Mouse (Mus musculus) MEL (cell line): ENCODE results near the gene Gpam. TPM values are rescaled to one million over a fixed set of nuclear protein-coding genes. Genes with fewer than 3 reads are reported as not detected.

ENCODE experiments used
- DNase-seq: peaks from one replicate; pipeline ENCODE4 v3.0.0; 2011; ENCODE audit warnings: low read depth, low spot score
- H3K27ac ChIP-seq: 2 replicates; pipeline ENCODE4 v1.5.1; 2012; ENCODE audit warnings: low read depth, mild to moderate bottlenecking, control low read depth, low read length, moderate library complexity; ENCODE audit not compliant: control insufficient read depth
- H3K27me3 ChIP-seq, 2 experiments: fragments of 150-350 bp in 1 of 2; sonication (generic) in 1 of 2; 2 replicates each; pipeline ENCODE4 v1.6.1; 2012; ENCODE audit warnings: low read length in 2 of 2, mild to moderate bottlenecking in 2 of 2, improper control_type of control experiment in 1 of 2, moderate library complexity in 1 of 2; ENCODE audit not compliant: insufficient read depth in 2 of 2, control insufficient read depth in 1 of 2
- H3K36me3 ChIP-seq, 2 experiments: 2 replicates each; pipeline ENCODE4 v1.6.1; 2012 to 2014; ENCODE audit warnings: low read length in 2 of 2, improper control_type of control experiment in 1 of 2, inconsistent platforms in 1 of 2, mild to moderate bottlenecking in 1 of 2; ENCODE audit not compliant: insufficient read depth in 2 of 2, control insufficient read depth in 1 of 2
- H3K4me1 ChIP-seq, 2 experiments: fragments of 150-350 bp in 1 of 2; sonication (generic) in 1 of 2; 2 replicates each; pipeline ENCODE4 v1.6.1; 2012; ENCODE audit warnings: low read length in 2 of 2, improper control_type of control experiment in 1 of 2, mild to moderate bottlenecking in 1 of 2; ENCODE audit not compliant: insufficient read depth in 2 of 2, control insufficient read depth in 1 of 2
- H3K4me3 ChIP-seq, 2 experiments: fragments of 150-350 bp in 1 of 2; sonication (generic) in 1 of 2; 2 replicates each; pipeline ENCODE4 v1.5.1; 2012; ENCODE audit warnings: low read depth in 2 of 2, low read length in 2 of 2, mild to moderate bottlenecking in 2 of 2, moderate library complexity in 2 of 2, control low read depth in 1 of 2, improper control_type of control experiment in 1 of 2; ENCODE audit not compliant: control insufficient read depth in 1 of 2, insufficient read depth in 1 of 2
- H3K79me2 ChIP-seq: 2 replicates; pipeline ENCODE4 v1.6.1; 2012; ENCODE audit warnings: mild to moderate bottlenecking, low read length, moderate library complexity; ENCODE audit not compliant: control insufficient read depth, poor library complexity, insufficient read depth
- H3K9ac ChIP-seq: 2 replicates; pipeline ENCODE4 v1.6.1; 2012; ENCODE audit warnings: low read depth, mild to moderate bottlenecking, control low read depth, low read length, moderate library complexity; ENCODE audit not compliant: control insufficient read depth, poor library complexity, severe bottlenecking
- H3K9me3 ChIP-seq: fragments of 150-350 bp; sonication (generic); replicated peaks from 2 replicates; pipeline ENCODE4 v1.6.1; 2012; ENCODE audit warnings: mild to moderate bottlenecking, low read length, improper control_type of control experiment, moderate library complexity; ENCODE audit not compliant: insufficient read depth
- CHD2 ChIP-seq: IDR thresholded peaks from 2 replicates; pipeline ENCODE4 v1.6.1; 2011; ENCODE audit warnings: low read length, improper control_type of control experiment
- CTCF ChIP-seq, 3 experiments: IDR thresholded peaks in 2 of 3; conservative IDR thresholded peaks in 1 of 3; 2 replicates each; pipeline ENCODE4 v1.5.1; 2011 to 2012; ENCODE audit warnings: low read length in 3 of 3, low read depth in 2 of 3, mild to moderate bottlenecking in 2 of 3, improper control_type of control experiment in 1 of 3, inconsistent platforms in 1 of 3, mixed read lengths in 1 of 3, moderate library complexity in 1 of 3; ENCODE audit not compliant: control insufficient read depth in 1 of 3, insufficient read depth in 1 of 3, poor library complexity in 1 of 3, severe bottlenecking in 1 of 3
- EP300 ChIP-seq, 2 experiments: IDR thresholded peaks; 2 replicates each; pipeline ENCODE4 v1.6.1; 2011; ENCODE audit warnings: improper control_type of control experiment in 2 of 2, low read length in 2 of 2, low read depth in 1 of 2, mild to moderate bottlenecking in 1 of 2
- GABPA ChIP-seq: IDR thresholded peaks from 2 replicates; pipeline ENCODE4 v1.6.1; 2012; ENCODE audit warnings: low read depth, mild to moderate bottlenecking, inconsistent platforms, low read length, improper control_type of control experiment, moderate library complexity
- JUND ChIP-seq: IDR thresholded peaks from 2 replicates; pipeline ENCODE4 v1.6.1; 2011; ENCODE audit warnings: low read depth, mild to moderate bottlenecking, improper control_type of control experiment, low read length
- KAT2A ChIP-seq: conservative IDR thresholded peaks from 2 replicates; pipeline ENCODE4 v1.6.1; 2012; ENCODE audit warnings: low read depth, low read length, improper control_type of control experiment, inconsistent platforms
- MAX ChIP-seq: IDR thresholded peaks from 2 replicates; pipeline ENCODE4 v1.6.1; 2011; ENCODE audit warnings: low read length, improper control_type of control experiment
- MEF2A ChIP-seq: IDR thresholded peaks from 2 replicates; pipeline ENCODE4 v1.6.1; 2014; ENCODE audit warnings: low read depth, mild to moderate bottlenecking, inconsistent platforms, low read length, improper control_type of control experiment; ENCODE audit not compliant: poor library complexity, insufficient replicate concordance, severe bottlenecking; ENCODE audit errors: extremely low read depth
- MYC ChIP-seq: IDR thresholded peaks from 2 replicates; pipeline ENCODE4 v1.6.1; 2011; ENCODE audit warnings: low read depth, mild to moderate bottlenecking, low read length, improper control_type of control experiment, moderate library complexity
- NELFE ChIP-seq: IDR thresholded peaks from 2 replicates; pipeline ENCODE4 v1.6.1; 2011; ENCODE audit warnings: low read depth, low read length, improper control_type of control experiment
- POLR2A ChIP-seq, 2 experiments: IDR thresholded peaks; 2 replicates each; pipeline ENCODE4 v1.6.1; 2011 to 2012; ENCODE audit warnings: low read length in 2 of 2, mild to moderate bottlenecking in 2 of 2, control low read depth in 1 of 2, improper control_type of control experiment in 1 of 2, low read depth in 1 of 2, moderate library complexity in 1 of 2; ENCODE audit not compliant: control insufficient read depth in 1 of 2, insufficient read depth in 1 of 2, poor library complexity in 1 of 2
- POLR2AphosphoS2 ChIP-seq: IDR thresholded peaks from 2 replicates; pipeline ENCODE4 v1.6.1; 2011; ENCODE audit warnings: low read length, improper control_type of control experiment
- POLR2AphosphoS5 ChIP-seq: IDR thresholded peaks from 2 replicates; pipeline ENCODE4 v1.6.1; 2012; ENCODE audit warnings: low read depth, borderline replicate concordance, mild to moderate bottlenecking, inconsistent platforms, low read length, moderate library complexity, mixed read lengths
- TAL1 ChIP-seq: IDR thresholded peaks from 2 replicates; pipeline ENCODE4 v1.6.1; 2012; ENCODE audit warnings: mild to moderate bottlenecking, inconsistent platforms, low read length, moderate library complexity, mixed read lengths
- TBP ChIP-seq: IDR thresholded peaks from 2 replicates; pipeline ENCODE4 v1.8.0; 2011; ENCODE audit warnings: low read depth, low read length, improper control_type of control experiment
- UBTF ChIP-seq: IDR thresholded peaks from 2 replicates; pipeline ENCODE4 v1.6.1; 2012; ENCODE audit warnings: low read depth, mild to moderate bottlenecking, inconsistent platforms, low read length, improper control_type of control experiment, moderate library complexity, borderline replicate concordance; ENCODE audit not compliant: insufficient read depth
- USF1 ChIP-seq: IDR thresholded peaks from 2 replicates; pipeline ENCODE4 v1.6.1; 2014; ENCODE audit warnings: low read depth, mild to moderate bottlenecking, inconsistent platforms, low read length, improper control_type of control experiment, moderate library complexity
- ZC3H11A ChIP-seq: IDR thresholded peaks from 2 replicates; pipeline ENCODE4 v1.6.1; 2012; ENCODE audit warnings: low read depth, mild to moderate bottlenecking, inconsistent platforms, low read length, improper control_type of control experiment
- ZNF384 ChIP-seq: IDR thresholded peaks from 2 replicates; pipeline ENCODE4 v1.6.1; 2012; ENCODE audit warnings: low read depth, mild to moderate bottlenecking, inconsistent platforms, low read length, improper control_type of control experiment
- polyA plus RNA-seq, 2 experiments: library from polyadenylated mRNA; stranded (reverse) in 1 of 2; unstranded in 1 of 2; fragments of >175 nt in 1 of 2; fragments of >200 nt in 1 of 2; gene quantifications; 2 replicates each; pipeline versions ENCODE4 v1.2.1 to v1.2.4; 2012; ENCODE audit warnings: low replicate concordance in 2 of 2, low read depth in 1 of 2; ENCODE audit not compliant: insufficient read length in 2 of 2, insufficient read depth in 1 of 2, missing spikeins in 1 of 2
- total RNA-seq: library from RNA; depleted of rRNA; stranded (reverse); fragments of 300-350 nt; gene quantifications from 2 replicates; pipeline ENCODE4 v1.2.3, GENCODE M21; 2012; rRNA removed

Gpam gene
- total and polyA plus RNA-seq, 3 experiments, result 26.2 to 327 (median 37.1) TPM

GRCm38 (mm10) chr19:55037406-55037805 is 89.6 kb downstream of the Gpam start:
- Histone ChIP-seq H3K36me3 (no peaks in the 10 kb centered on the region), H3K27me3 (peaks cover 0 to 2% of the 10 kb centered on the region in 2 experiments; a peak in 2 of 4 replicates), H3K9me3 (no peaks in the 10 kb centered on the region), H3K27ac (no peak overlapping the region), H3K9ac (no peak overlapping the region), H3K4me3 (no peak overlapping the region), H3K4me1 (no peaks in the 10 kb centered on the region), H3K79me2 (no peaks in the 10 kb centered on the region)
- no peak for DNase-seq
- TF ChIP-seq POLR2AphosphoS5 (no peak), GABPA (no peak), USF1 (no peak), TBP (no peak), MEF2A (no peak), KAT2A (no peak), TAL1 (no peak)

- peaks cover 9 to 22% of the 10 kb centered on the region in 2 experiments for H3K27me3 ChIP-seq
- no peaks in the 10 kb centered on the region for H3K9me3 ChIP-seq
- H3K36me3 ChIP-seq, result no peaks in the 10 kb centered on the region
- H3K4me3 ChIP-seq, result no peak overlapping the region
- no peak overlapping the region for H3K27ac ChIP-seq
- no peaks in the 10 kb centered on the region for H3K4me1 ChIP-seq
- TF ChIP-seq CTCF (IDR thresholded peaks at IDR 0.05 in 2 of 3, conservative IDR thresholded peaks at IDR 0.05 in 1 of 3; ENCODE audit: control insufficient read depth in 1 of 3, insufficient read depth in 1 of 3, low read depth in 2 of 3, low read length in 3 of 3, poor library complexity in 1 of 3, severe bottlenecking in 1 of 3), result no peak
- no peak for TF ChIP-seq MAX
- TF ChIP-seq POLR2AphosphoS2, result no peak
- TF ChIP-seq NELFE, result no peak
- no peak for TF ChIP-seq POLR2A (IDR thresholded peaks at IDR 0.05; ENCODE audit: control insufficient read depth in 1 of 2, insufficient read depth in 1 of 2, low read depth in 1 of 2, low read length in 2 of 2, poor library complexity in 1 of 2)
- TF ChIP-seq KAT2A, result no peak
- no peak for TF ChIP-seq MYC
- no peak for TF ChIP-seq EP300 (IDR thresholded peaks at IDR 0.05; ENCODE audit: low read depth in 1 of 2, low read length in 2 of 2)
- no peak for TF ChIP-seq CHD2
- TF ChIP-seq TAL1, result no peak
- TF ChIP-seq ZC3H11A, result no peak
- TF ChIP-seq ZNF384, result no peak
- TF ChIP-seq UBTF, result no peak
- no peak for TF ChIP-seq JUND
- no peaks in the 10 kb centered on the region for H3K79me2 ChIP-seq
- H3K9ac ChIP-seq, result no peak overlapping the region
- no peak for DNase-seq
Observed at GRCm38 (mm10) chr19:55018872-55019271, 108.2 kb downstream of the Gpam start.

Other genes starting within 250 kb of the Gpam start
- gene Tectb, start 53.5 kb upstream of the Gpam start, total RNA-seq, result not detected in 2 replicates
- gene Tectb, start 53.5 kb upstream of the Gpam start, polyA plus RNA-seq, result not detected
- 0.65 and 1.1 TPM in 2 replicates for gene Gucy2g, start 114.0 kb upstream of the Gpam start, total RNA-seq
- gene Gucy2g, start 114.0 kb upstream of the Gpam start, polyA plus RNA-seq, result 1 to 10 TPM in 1 of 2 experiments, not detected in 1; 2.4 TPM
- 248 and 318 TPM in 2 replicates for gene Acsl5, start 124.7 kb upstream of the Gpam start, total RNA-seq
- gene Acsl5, start 124.7 kb upstream of the Gpam start, polyA plus RNA-seq, result 100 to 1,000 TPM in 1 of 2 experiments, not detected in 1; 223 TPM
- 101 and 109 TPM in 2 replicates for gene Zdhhc6, start 188.8 kb upstream of the Gpam start, total RNA-seq
- gene Zdhhc6, start 188.8 kb upstream of the Gpam start, polyA plus RNA-seq, result 100 to 1,000 TPM in 1 of 2 experiments, 10 to 100 TPM in 1; 95.6 to 114 TPM
- 33.8 and 42.8 TPM in 2 replicates for gene Vti1a, start 189.1 kb upstream of the Gpam start, total RNA-seq
- gene Vti1a, start 189.1 kb upstream of the Gpam start, polyA plus RNA-seq, result 100 to 1,000 TPM in 1 of 2 experiments, 10 to 100 TPM in 1; 37.2 to 119 TPM